Mouse (Mus musculus) small intestine, adult 2 months (tissue): ENCODE measurements around the gene Commd4.

Source experiments
- CTCF ChIP-seq: fragments of 200-500 bp; IDR thresholded peaks from 2 replicates; pipeline ENCODE4 v1.5.1; 2012; ENCODE audit warnings: low read depth, mild to moderate bottlenecking, control low read depth, inconsistent platforms, low read length, moderate library complexity, mixed read lengths; ENCODE audit not compliant: insufficient replicate concordance, insufficient read length; ENCODE audit errors: extremely low read depth
- POLR2A ChIP-seq: fragments of 200-500 bp; IDR thresholded peaks from 2 replicates; pipeline ENCODE4 v1.6.1; 2012; ENCODE audit warnings: low read depth, mild to moderate bottlenecking, control low read depth, inconsistent platforms, low read length, moderate library complexity

GRCm38 (mm10) chr9:57158013-57158470 lies at the start of gene Commd4:
- TF ChIP-seq CTCF (no peak; the same call in 1 of the 2 replicates), POLR2A (no peak; the same call in 1 of the 2 replicates)
